Mouse (Mus musculus): Measurements from ENCODE around the gene Dnm1. TPM values are rescaled to one million over a fixed set of nuclear protein-coding genes. Genes with fewer than 3 reads are reported as not detected.

Dnm1 gene
- total RNA-seq, 2 experiments from 2014 or later, result 18.9 to 25.7 TPM

GRCm38 (mm10) chr2:32339912-32340642, 13.1 kb downstream of the Dnm1 start:
- no peak for DNase-seq

GRCm38 (mm10) chr2:32335888-32336287, 17.2 kb downstream of the Dnm1 start:
- no peak for DNase-seq

GRCm38 (mm10) chr2:32332159-32332558, 21.0 kb downstream of the Dnm1 start:
- no peak for DNase-seq

GRCm38 (mm10) chr2:32329531-32329930, 23.6 kb downstream of the Dnm1 start:
- DNase-seq, result no peak

GRCm38 (mm10) chr2:32328911-32329460, 24.2 kb downstream of the Dnm1 start:
- no peak for DNase-seq

- no peak for DNase-seq
These were observed 25.9 kb downstream of the Dnm1 start for GRCm38 (mm10) chr2:32327200-32327599.

GRCm38 (mm10) chr2:32325342-32325741, 27.8 kb downstream of the Dnm1 start:
- DNase-seq, result no peak

GRCm38 (mm10) chr2:32324322-32324721, 28.8 kb downstream of the Dnm1 start:
- DNase-seq, result no peak

- no peak for DNase-seq
These were observed 30.1 kb downstream of the Dnm1 start for GRCm38 (mm10) chr2:32322754-32323741.

- DNase-seq, result no peak
These were observed 31.4 kb downstream of the Dnm1 start for GRCm38 (mm10) chr2:32321591-32322298.

- DNase-seq, result no peak
These were observed 32.4 kb downstream of the Dnm1 start for GRCm38 (mm10) chr2:32320721-32321120.

- DNase-seq, result peak; percentile 72
These were observed 33.3 kb downstream of the Dnm1 start for GRCm38 (mm10) chr2:32319586-32320580.

- DNase-seq, result no peak
These were observed 34.2 kb downstream of the Dnm1 start for GRCm38 (mm10) chr2:32318709-32319585.

GRCm38 (mm10) chr2:32317791-32318417, 35.2 kb downstream of the Dnm1 start:
- peak; percentile 75 for DNase-seq

- no peak for DNase-seq
These were observed 36.1 kb downstream of the Dnm1 start for GRCm38 (mm10) chr2:32316887-32317656.

- peak; percentile 43 for DNase-seq
These were observed 37.4 kb downstream of the Dnm1 start for GRCm38 (mm10) chr2:32315751-32316150.

- DNase-seq, result no peak
These were observed 38.3 kb downstream of the Dnm1 start for GRCm38 (mm10) chr2:32314831-32315230.

GRCm38 (mm10) chr2:32312318-32312964, 40.7 kb downstream of the Dnm1 start:
- peak; percentile 87 for DNase-seq

Measured in gastrocnemius, postnatal 10 days (tissue).